ENCODE assay signal across 18 mouse cellular contexts in the genomic region with DNA sequence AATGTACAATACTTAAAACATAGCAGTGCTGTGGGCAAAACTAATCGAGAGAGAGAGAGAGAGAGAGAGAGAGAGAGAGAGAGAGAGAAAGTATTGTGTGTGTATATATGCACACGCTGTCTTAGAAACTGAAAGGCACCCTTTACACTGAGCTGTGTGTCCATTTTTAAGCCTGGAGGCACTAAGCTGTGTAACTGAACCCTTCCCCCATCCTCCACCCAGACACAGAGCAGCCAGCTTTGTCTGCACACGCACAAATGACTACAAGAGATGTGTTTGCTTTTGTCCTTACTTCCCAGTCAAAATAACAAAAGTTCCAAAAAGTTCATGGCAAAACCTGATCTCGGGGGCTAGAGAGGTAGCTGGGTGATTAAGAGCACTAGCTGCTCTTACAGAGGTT.
DNase-seq lines count a peak whose midpoint lies in the region; ATAC-seq and TF ChIP-seq lines count a peak whose summit lies in the region.
"Had no signal": no experiment of that assay in that cellular context is flagged by ENCODE, and none has a peak within 500 bp of the region (broad histone marks: within the 10 kb centered on the region; RNA-seq: fewer than 3 reads in every experiment).

No protein-coding gene starts in this region.

- WGBS in embryonic facial prominence, embryonic 10.5 days = 40% methylated on average over 4 of the region's 4 CpGs
- WGBS in embryonic facial prominence, embryonic 15.5 days = 20% methylated on average over 4 of the region's 4 CpGs
- 63% methylated on average over 4 of the region's 4 CpGs for WGBS in kidney, embryonic 15.5 days

- peaks cover 14% of the 10 kb centered on the region for H3K36me3 ChIP-seq in embryonic facial prominence, embryonic 10.5 days (replicated peaks)
- no peaks in the 10 kb centered on the region for H3K36me3 ChIP-seq in embryonic facial prominence, embryonic 15.5 days
- H3K36me3 ChIP-seq in kidney, embryonic 15.5 days = no peaks in the 10 kb centered on the region
- H3K36me3 ChIP-seq: neural tube, embryonic 15.5 days had no signal

- H3K4me3 ChIP-seq in layer of hippocampus, adult 2 months = no peak overlapping the region
- H3K4me3 ChIP-seq in embryonic facial prominence, embryonic 10.5 days = no peak overlapping the region; the same call in 1 of the 2 replicates
- H3K4me3 ChIP-seq in embryonic facial prominence, embryonic 15.5 days (replicated peaks) = no peak overlapping the region
- H3K4me3 ChIP-seq in kidney, embryonic 15.5 days (replicated peaks) = no peak overlapping the region
- H3K4me3 ChIP-seq: forebrain, embryonic 13.5 days; heart, embryonic 13.5 days; myocyte; neural tube, embryonic 15.5 days had no signal

- H3K27me3 ChIP-seq in embryonic facial prominence, embryonic 10.5 days (replicated peaks; ENCODE audit: low read depth, poor library complexity, severe bottlenecking) = no peaks in the 10 kb centered on the region
- no peaks in the 10 kb centered on the region for H3K27me3 ChIP-seq in embryonic facial prominence, embryonic 15.5 days
- H3K27me3 ChIP-seq in kidney, embryonic 15.5 days = no peaks in the 10 kb centered on the region
- H3K27me3 ChIP-seq: forebrain, embryonic 13.5 days; heart, embryonic 13.5 days; neural tube, embryonic 15.5 days had no signal

- TF ChIP-seq CTCF in layer of hippocampus, adult 2 months (conservative IDR thresholded peaks at IDR 0.05) = no peak

- no peak for ATAC-seq in embryonic facial prominence, embryonic 15.5 days (ENCODE audit: insufficient number of reproducible peaks, low FRiP score, low TSS enrichment, low read depth)
- no peak for ATAC-seq in kidney, embryonic 15.5 days (replicated peaks; ENCODE audit: low FRiP score)
- ATAC-seq: forebrain, embryonic 13.5 days; midbrain, embryonic 16.5 days had no signal

- H3K27ac ChIP-seq in layer of hippocampus, adult 2 months = peak overlapping the region; percentile 3; the same call in 1 of the 2 replicates
- peak overlapping the region; percentile 65 for H3K27ac ChIP-seq in embryonic facial prominence, embryonic 10.5 days (replicated peaks)
- peak overlapping the region; percentile 40 for H3K27ac ChIP-seq in embryonic facial prominence, embryonic 15.5 days (replicated peaks)
- no peak overlapping the region for H3K27ac ChIP-seq in kidney, embryonic 15.5 days
- H3K27ac ChIP-seq: forebrain, embryonic 13.5 days; heart, embryonic 13.5 days; liver, embryonic 14.5 days; neural tube, embryonic 15.5 days had no signal

- peak; percentile 43 for DNase-seq in embryo, embryonic 11 days
- no peak for DNase-seq in embryo, embryonic 9.5 days (ENCODE audit: extremely low spot score)
- no peak for DNase-seq in layer of hippocampus, adult 2 months (ENCODE audit: low spot score in 2 of 2)
- no peak for DNase-seq in layer of hippocampus, adult 9-11 months
- peak; percentile 33 for DNase-seq in embryonic facial prominence, embryonic 10.5 days (ENCODE audit: low spot score)
- DNase-seq in right cerebral cortex, postnatal 4 days = no peak
- DNase-seq: right cerebral cortex, postnatal 25 days; thymus, adult 18-20 months; thymus, postnatal 36 days had no signal

- H3K9ac ChIP-seq in embryonic facial prominence, embryonic 15.5 days = no peak overlapping the region
- no peak overlapping the region for H3K9ac ChIP-seq in kidney, embryonic 15.5 days
- H3K9ac ChIP-seq: forebrain, embryonic 13.5 days; heart, embryonic 13.5 days; liver, embryonic 14.5 days; lung, embryonic 14.5 days; neural tube, embryonic 15.5 days had no signal

- H3K4me1 ChIP-seq in embryonic facial prominence, embryonic 10.5 days = peaks cover 20% of the 10 kb centered on the region
- peaks cover 13% of the 10 kb centered on the region for H3K4me1 ChIP-seq in embryonic facial prominence, embryonic 15.5 days
- peaks cover 14% of the 10 kb centered on the region for H3K4me1 ChIP-seq in kidney, embryonic 15.5 days

- H3K9me3 ChIP-seq in embryonic facial prominence, embryonic 10.5 days = no peaks in the 10 kb centered on the region
- H3K9me3 ChIP-seq in embryonic facial prominence, embryonic 15.5 days (replicated peaks) = no peaks in the 10 kb centered on the region
- no peaks in the 10 kb centered on the region for H3K9me3 ChIP-seq in kidney, embryonic 15.5 days (replicated peaks)
- H3K9me3 ChIP-seq: forebrain, embryonic 13.5 days; heart, embryonic 13.5 days; neural tube, embryonic 15.5 days had no signal

- no peak overlapping the region for H3K4me2 ChIP-seq in embryonic facial prominence, embryonic 15.5 days (replicated peaks)
- no peak overlapping the region for H3K4me2 ChIP-seq in kidney, embryonic 15.5 days
- H3K4me2 ChIP-seq: forebrain, embryonic 13.5 days; heart, embryonic 13.5 days; lung, embryonic 14.5 days; neural tube, embryonic 15.5 days had no signal

Comparison
In these comparisons a context has a peak if more than half of its experiments do, and no peak if none do; other contexts are left out.
1. DNase-seq: peak in embryo, embryonic 11 days (single experiment) and embryonic facial prominence, embryonic 10.5 days (single experiment); none in embryo, embryonic 9.5 days (single experiment), layer of hippocampus, adult 2 months (0 of 2), layer of hippocampus, adult 9-11 months (single experiment) and right cerebral cortex, postnatal 4 days (single experiment).